In the genomic region with DNA sequence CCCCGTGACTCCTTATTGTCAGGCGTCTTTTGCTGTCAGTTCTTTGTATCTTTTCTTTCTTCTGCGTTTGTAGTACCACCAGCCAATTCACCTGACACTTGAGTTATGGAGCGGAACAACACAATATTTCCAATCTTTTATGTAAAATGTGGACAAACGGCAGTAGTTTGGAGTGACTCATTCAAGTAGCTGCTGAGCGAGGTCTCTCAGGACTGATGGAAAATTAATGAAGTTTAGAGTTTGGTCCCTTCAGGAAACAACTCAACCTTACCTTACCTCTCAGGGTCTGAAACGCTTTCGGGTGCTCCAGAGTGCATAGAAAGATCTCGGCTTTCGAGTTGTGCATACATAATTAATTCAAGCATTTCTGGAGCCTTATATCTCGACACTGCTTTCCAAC, we compare ENCODE assay signal across 15 mouse cellular contexts.
"Had no signal": no experiment of that assay in that cellular context is flagged by ENCODE, and none has a peak within 500 bp of the region (broad histone marks: within the 10 kb centered on the region; RNA-seq: fewer than 3 reads in every experiment).

No protein-coding gene starts in this region.

- H3K36me3 ChIP-seq: neural tube, embryonic 13.5 days; neural tube, embryonic 15.5 days; stomach, embryonic 15.5 days had no signal

- H3K9ac ChIP-seq: neural tube, embryonic 13.5 days; neural tube, embryonic 15.5 days; stomach, embryonic 15.5 days had no signal

- H3K27ac ChIP-seq: neural tube, embryonic 13.5 days; neural tube, embryonic 15.5 days; stomach, embryonic 15.5 days; stomach, postnatal 0 days had no signal

- H3K4me2 ChIP-seq: neural tube, embryonic 13.5 days; neural tube, embryonic 15.5 days; stomach, embryonic 15.5 days had no signal

- DNase-seq: right cerebral cortex, adult 18-20 months; right cerebral cortex, postnatal 14 days; right cerebral cortex, postnatal 25 days; right cerebral cortex, postnatal 4 days; spleen, adult 18-20 months; thymus, adult 18-20 months; thymus, adult 2 months; thymus, postnatal 14 days; thymus, postnatal 25 days; thymus, postnatal 36 days; thymus, postnatal 4 days had no signal

- H3K4me1 ChIP-seq: neural tube, embryonic 15.5 days; stomach, embryonic 15.5 days had no signal

- H3K4me3 ChIP-seq: neural tube, embryonic 13.5 days; neural tube, embryonic 15.5 days; stomach, embryonic 15.5 days had no signal

- H3K9me3 ChIP-seq: neural tube, embryonic 13.5 days; neural tube, embryonic 15.5 days; stomach, embryonic 15.5 days had no signal

- H3K27me3 ChIP-seq: neural tube, embryonic 13.5 days; neural tube, embryonic 15.5 days; stomach, embryonic 15.5 days had no signal
